Mouse (Mus musculus) CH12.LX (cell line): ENCODE measurements around the gene Ccdc172. TPM values are rescaled to one million over a fixed set of nuclear protein-coding genes. Genes with fewer than 3 reads are reported as not detected.

Experiments
- DNase-seq: peaks from one replicate; pipeline ENCODE4 v3.0.0-alpha.2; 2013; ENCODE audit errors: extremely low read depth
- H3K27ac ChIP-seq: 2 replicates; pipeline ENCODE4 v1.5.1; 2012; ENCODE audit warnings: low read depth, mild to moderate bottlenecking, control low read depth, moderate library complexity; ENCODE audit not compliant: insufficient read depth
- H3K27me3 ChIP-seq: replicated peaks from 2 replicates; pipeline ENCODE3; 2012; ENCODE audit warnings: inconsistent platforms
- H3K36me3 ChIP-seq, 2 experiments: replicated peaks in 1 of 2; 2 replicates each; pipeline versions ENCODE3 to v1.6.1; 2012; ENCODE audit warnings: inconsistent platforms in 1 of 2, low read length in 1 of 2, mild to moderate bottlenecking in 1 of 2, mixed read lengths in 1 of 2, moderate library complexity in 1 of 2; ENCODE audit not compliant: control insufficient read depth in 1 of 2, insufficient read depth in 1 of 2
- H3K4me1 ChIP-seq, 2 experiments: 2 replicates each; pipeline ENCODE4 v1.6.1; 2012; ENCODE audit warnings: inconsistent platforms in 1 of 2, moderate library complexity in 1 of 2; ENCODE audit not compliant: insufficient read depth in 2 of 2, control insufficient read depth in 1 of 2
- H3K4me2 ChIP-seq: 2 replicates; pipeline ENCODE4 v1.6.1; 2012; ENCODE audit warnings: low read depth, mild to moderate bottlenecking, control low read depth; ENCODE audit not compliant: poor library complexity, insufficient read depth, severe bottlenecking
- H3K4me3 ChIP-seq, 3 experiments: fragments of 150-350 bp in 1 of 3; sonication (generic) in 1 of 3; replicated peaks in 1 of 3; 2 replicates each; pipeline versions ENCODE3 to v1.5.1; 2011 to 2012; ENCODE audit warnings: low read depth in 2 of 3, low read length in 2 of 3, mild to moderate bottlenecking in 2 of 3, moderate library complexity in 2 of 3, control low read depth in 1 of 3, improper control_type of control experiment in 1 of 3, inconsistent platforms in 1 of 3, mixed read lengths in 1 of 3; ENCODE audit not compliant: poor library complexity in 1 of 3
- H3K79me2 ChIP-seq: replicated peaks from 2 replicates; pipeline ENCODE4 v1.6.1; 2012; ENCODE audit warnings: mild to moderate bottlenecking, moderate library complexity; ENCODE audit not compliant: control insufficient read depth, poor library complexity, insufficient read depth, severe bottlenecking; ENCODE audit errors: extremely low read depth
- H3K9ac ChIP-seq: 2 replicates; pipeline ENCODE4 v1.6.1; 2012; ENCODE audit warnings: low read depth, mild to moderate bottlenecking, control low read depth, moderate library complexity; ENCODE audit not compliant: insufficient read depth
- H3K9me3 ChIP-seq: replicated peaks from 2 replicates; pipeline ENCODE3; 2012; ENCODE audit warnings: low read length, inconsistent platforms, mixed read lengths
- BHLHE40 ChIP-seq: IDR thresholded peaks from 2 replicates; pipeline ENCODE4 v1.6.1; 2011; ENCODE audit warnings: mild to moderate bottlenecking, low read depth, low read length, improper control_type of control experiment
- CHD2 ChIP-seq: IDR thresholded peaks from 2 replicates; pipeline ENCODE4 v1.6.1; 2011; ENCODE audit warnings: low read length, improper control_type of control experiment
- ELF1 ChIP-seq: IDR thresholded peaks from 2 replicates; pipeline ENCODE4 v1.6.1; 2014; ENCODE audit warnings: low read depth, mild to moderate bottlenecking, inconsistent platforms, low read length, improper control_type of control experiment
- EP300 ChIP-seq: IDR thresholded peaks from 2 replicates; pipeline ENCODE4 v1.6.1; 2011; ENCODE audit warnings: low read length, improper control_type of control experiment
- ETS1 ChIP-seq: conservative IDR thresholded peaks from 2 replicates; pipeline ENCODE4 v1.6.1; 2012; ENCODE audit warnings: low read depth, mild to moderate bottlenecking, inconsistent platforms, low read length, improper control_type of control experiment, moderate library complexity
- GABPA ChIP-seq: IDR thresholded peaks from 2 replicates; pipeline ENCODE4 v1.6.1; 2012; ENCODE audit warnings: low read depth, low read length, improper control_type of control experiment, inconsistent platforms; ENCODE audit not compliant: insufficient replicate concordance
- HCFC1 ChIP-seq: IDR thresholded peaks from 2 replicates; pipeline ENCODE4 v1.6.1; 2012; ENCODE audit warnings: low read depth, mild to moderate bottlenecking, inconsistent platforms, low read length, improper control_type of control experiment
- IRF4 ChIP-seq: IDR thresholded peaks from 2 replicates; pipeline ENCODE4 v1.6.1; 2014; ENCODE audit warnings: low read depth, mild to moderate bottlenecking, inconsistent platforms, low read length, improper control_type of control experiment
- KAT2A ChIP-seq: IDR thresholded peaks from 2 replicates; pipeline ENCODE4 v1.6.1; 2012; ENCODE audit warnings: low read length, improper control_type of control experiment, inconsistent platforms; ENCODE audit not compliant: insufficient replicate concordance
- MAFK ChIP-seq: IDR thresholded peaks from 2 replicates; pipeline ENCODE4 v1.6.1; 2011; ENCODE audit warnings: low read length, improper control_type of control experiment; ENCODE audit not compliant: insufficient replicate concordance
- MAZ ChIP-seq: IDR thresholded peaks from 2 replicates; pipeline ENCODE4 v1.6.1; 2012; ENCODE audit warnings: low read depth, mild to moderate bottlenecking, inconsistent platforms, low read length, improper control_type of control experiment, moderate library complexity
- MXI1 ChIP-seq: IDR thresholded peaks from 2 replicates; pipeline ENCODE4 v1.6.1; 2011; ENCODE audit warnings: mild to moderate bottlenecking, low read depth, low read length, improper control_type of control experiment
- NELFE ChIP-seq: IDR thresholded peaks from 2 replicates; pipeline ENCODE4 v1.6.1; 2011; ENCODE audit warnings: low read depth, low read length, improper control_type of control experiment
- NRF1 ChIP-seq: IDR thresholded peaks from 2 replicates; pipeline ENCODE4 v1.6.1; 2014; ENCODE audit warnings: low read depth, mild to moderate bottlenecking, inconsistent platforms, low read length, improper control_type of control experiment, moderate library complexity
- PAX5 ChIP-seq: IDR thresholded peaks from 2 replicates; pipeline ENCODE4 v1.6.1; 2012; ENCODE audit warnings: low read length, inconsistent platforms, mixed read lengths
- POLR2A ChIP-seq: IDR thresholded peaks from 2 replicates; pipeline ENCODE4 v1.6.1; 2011; ENCODE audit warnings: low read depth, mild to moderate bottlenecking, improper control_type of control experiment, low read length
- RAD21 ChIP-seq: IDR thresholded peaks from 2 replicates; pipeline ENCODE4 v1.6.1; 2011; ENCODE audit warnings: low read depth, mild to moderate bottlenecking, low read length, improper control_type of control experiment, moderate library complexity
- TBP ChIP-seq: conservative IDR thresholded peaks from 2 replicates; pipeline ENCODE4 v1.6.1; 2011; ENCODE audit warnings: low read depth, low read length, improper control_type of control experiment
- TCF12 ChIP-seq: IDR thresholded peaks from 2 replicates; pipeline ENCODE4 v1.6.1; 2014; ENCODE audit warnings: low read depth, mild to moderate bottlenecking, inconsistent platforms, low read length, improper control_type of control experiment
- UBTF ChIP-seq: IDR thresholded peaks from 2 replicates; pipeline ENCODE4 v1.6.1; 2012; ENCODE audit warnings: low read depth, mild to moderate bottlenecking, inconsistent platforms, low read length, improper control_type of control experiment, moderate library complexity
- USF1 ChIP-seq: IDR thresholded peaks from 2 replicates; pipeline ENCODE4 v1.6.1; 2014; ENCODE audit warnings: low read depth, mild to moderate bottlenecking, inconsistent platforms, low read length, improper control_type of control experiment
- ZC3H11A ChIP-seq: IDR thresholded peaks from 2 replicates; pipeline ENCODE4 v1.6.1; 2012; ENCODE audit warnings: low read depth, mild to moderate bottlenecking, inconsistent platforms, low read length, improper control_type of control experiment
- ZMIZ1 ChIP-seq: IDR thresholded peaks from 2 replicates; pipeline ENCODE4 v1.6.1; 2012; ENCODE audit warnings: low read depth, mild to moderate bottlenecking, inconsistent platforms, low read length, improper control_type of control experiment
- dilution Hi-C: fragments of 300-500 bp; cut with MboI; formaldehyde crosslinking; loops from 2 replicates; pipeline ENCODE4 v1.14.3; 2020; ENCODE audit warnings: low sequenced_read_pairs; ENCODE audit not compliant: extremely low pct_unique_long_range_greater_than_20kb, extremely low pct_ligation_motif_present
- in situ Hi-C: fragments of 300-500 bp; cut with MboI; formaldehyde crosslinking; loops from 3 replicates; pipeline ENCODE4 v1.14.3; 2019; ENCODE audit warnings: low sequenced_read_pairs, low pct_ligation_motif_present, low pct_unique_long_range_greater_than_20kb, mixed read lengths
- polyA plus RNA-seq: library from polyadenylated mRNA; unstranded; fragments of >175 nt; gene quantifications from 2 replicates; pipeline ENCODE4 v1.2.1, GENCODE M21; 2012; ENCODE audit warnings: low read depth; ENCODE audit not compliant: insufficient read length
- total RNA-seq, 2 experiments: library from RNA; depleted of rRNA; stranded (reverse); fragments of 300-350 nt in 1 of 2; fragments of >200 nt in 1 of 2; gene quantifications; 2 replicates each; pipeline ENCODE4 v1.2.3; 2012 to 2014

Gene Ccdc172
- total RNA-seq (2012; rRNA removed) = not detected in 2 replicates
- total RNA-seq (2014; rRNA removed) = not detected in 2 replicates
- not detected in 2 replicates for polyA plus RNA-seq

- Histone ChIP-seq H3K4me1 (peaks cover 0 to 5% of the 10 kb centered on the region in 2 experiments; a peak in 1 of 4 replicates), H3K27ac (no peak within 1 kb of the TSS), H3K79me2 (no peaks in the 10 kb centered on the region), H3K4me2 (no peak within 1 kb of the TSS), H3K36me3 (no peaks in the 10 kb centered on the region), H3K9me3 (no peaks in the 10 kb centered on the region), H3K4me3 (no peak within 1 kb of the TSS), H3K27me3 (no peaks in the 10 kb centered on the region), H3K9ac (no peak within 1 kb of the TSS)
- TF ChIP-seq IRF4 (no peak), NELFE (no peak), PAX5 (no peak), TBP (no peak), ZMIZ1 (no peak), NRF1 (no peak), MAZ (no peak), TCF12 (no peak), USF1 (no peak), HCFC1 (no peak), ZC3H11A (no peak), CHD2 (no peak), MAFK (no peak), MXI1 (no peak), GABPA (no peak), ELF1 (no peak), RAD21 (no peak), BHLHE40 (no peak), UBTF (no peak)
- in situ Hi-C loops = no loop called here
- dilution Hi-C loops = no loop called here
- no peak for DNase-seq
These were observed at the start of gene Ccdc172 for GRCm38 (mm10) chr19:58511818-58512217. TSS of gene Ccdc172 (plus strand) at chr19:58511993.

- no peaks in the 10 kb centered on the region for H3K27me3 ChIP-seq
These were observed 48.0 kb upstream of the Ccdc172 start for GRCm38 (mm10) chr19:58463755-58464154.

More at GRCm38 (mm10) chr19:58463755-58464154, 48.0 kb upstream of the Ccdc172 start:
- H3K9ac ChIP-seq = no peak overlapping the region
- no peak overlapping the region for H3K27ac ChIP-seq
- no peak overlapping the region for H3K4me2 ChIP-seq
- H3K79me2 ChIP-seq = no peaks in the 10 kb centered on the region
- no peaks in the 10 kb centered on the region for H3K36me3 ChIP-seq
- no peak for DNase-seq
- H3K9me3 ChIP-seq = peaks cover 10% of the 10 kb centered on the region
- TF ChIP-seq ETS1 (no peak), TCF12 (no peak), CHD2 (no peak), KAT2A (no peak), GABPA (no peak), POLR2A (no peak), NELFE (no peak), EP300 (no peak), RAD21 (no peak)
- in situ Hi-C loops = loop anchor here (25.0 kb wide), 1 partner anchor 401 kb away; no protein-coding TSS in a partner anchor
- H3K4me3 ChIP-seq = no peak overlapping the region
- dilution Hi-C loops = no loop called here
- H3K4me1 ChIP-seq = peaks cover 0 to 10% of the 10 kb centered on the region in 2 experiments; a peak in 2 of 4 replicates
